Mouse (Mus musculus) MEL (cell line): ENCODE results near the gene Prickle2. TPM values are rescaled to one million over a fixed set of nuclear protein-coding genes. Genes with fewer than 3 reads are reported as not detected.

Source experiments
- DNase-seq: peaks from one replicate; pipeline ENCODE4 v3.0.0; 2011; ENCODE audit warnings: low read depth, low spot score
- H3K27ac ChIP-seq: 2 replicates; pipeline ENCODE4 v1.5.1; 2012; ENCODE audit warnings: low read depth, mild to moderate bottlenecking, control low read depth, low read length, moderate library complexity; ENCODE audit not compliant: control insufficient read depth
- H3K27me3 ChIP-seq, 2 experiments: fragments of 150-350 bp in 1 of 2; sonication (generic) in 1 of 2; 2 replicates each; pipeline ENCODE4 v1.6.1; 2012; ENCODE audit warnings: low read length in 2 of 2, mild to moderate bottlenecking in 2 of 2, improper control_type of control experiment in 1 of 2, moderate library complexity in 1 of 2; ENCODE audit not compliant: insufficient read depth in 2 of 2, control insufficient read depth in 1 of 2
- H3K36me3 ChIP-seq, 2 experiments: 2 replicates each; pipeline ENCODE4 v1.6.1; 2012 to 2014; ENCODE audit warnings: low read length in 2 of 2, improper control_type of control experiment in 1 of 2, inconsistent platforms in 1 of 2, mild to moderate bottlenecking in 1 of 2; ENCODE audit not compliant: insufficient read depth in 2 of 2, control insufficient read depth in 1 of 2
- H3K4me1 ChIP-seq, 2 experiments: fragments of 150-350 bp in 1 of 2; sonication (generic) in 1 of 2; 2 replicates each; pipeline ENCODE4 v1.6.1; 2012; ENCODE audit warnings: low read length in 2 of 2, improper control_type of control experiment in 1 of 2, mild to moderate bottlenecking in 1 of 2; ENCODE audit not compliant: insufficient read depth in 2 of 2, control insufficient read depth in 1 of 2
- H3K4me3 ChIP-seq, 2 experiments: fragments of 150-350 bp in 1 of 2; sonication (generic) in 1 of 2; 2 replicates each; pipeline ENCODE4 v1.5.1; 2012; ENCODE audit warnings: low read depth in 2 of 2, low read length in 2 of 2, mild to moderate bottlenecking in 2 of 2, moderate library complexity in 2 of 2, control low read depth in 1 of 2, improper control_type of control experiment in 1 of 2; ENCODE audit not compliant: control insufficient read depth in 1 of 2, insufficient read depth in 1 of 2
- H3K79me2 ChIP-seq: 2 replicates; pipeline ENCODE4 v1.6.1; 2012; ENCODE audit warnings: mild to moderate bottlenecking, low read length, moderate library complexity; ENCODE audit not compliant: control insufficient read depth, poor library complexity, insufficient read depth
- H3K9ac ChIP-seq: 2 replicates; pipeline ENCODE4 v1.6.1; 2012; ENCODE audit warnings: low read depth, mild to moderate bottlenecking, control low read depth, low read length, moderate library complexity; ENCODE audit not compliant: control insufficient read depth, poor library complexity, severe bottlenecking
- H3K9me3 ChIP-seq: fragments of 150-350 bp; sonication (generic); replicated peaks from 2 replicates; pipeline ENCODE4 v1.6.1; 2012; ENCODE audit warnings: mild to moderate bottlenecking, low read length, improper control_type of control experiment, moderate library complexity; ENCODE audit not compliant: insufficient read depth
- CHD1 ChIP-seq: IDR thresholded peaks from 2 replicates; pipeline ENCODE4 v1.6.1; 2012; ENCODE audit warnings: low read depth, mild to moderate bottlenecking, inconsistent platforms, low read length, improper control_type of control experiment
- CTCF ChIP-seq, 3 experiments: IDR thresholded peaks in 2 of 3; conservative IDR thresholded peaks in 1 of 3; 2 replicates each; pipeline ENCODE4 v1.5.1; 2011 to 2012; ENCODE audit warnings: low read length in 3 of 3, low read depth in 2 of 3, mild to moderate bottlenecking in 2 of 3, improper control_type of control experiment in 1 of 3, inconsistent platforms in 1 of 3, mixed read lengths in 1 of 3, moderate library complexity in 1 of 3; ENCODE audit not compliant: control insufficient read depth in 1 of 3, insufficient read depth in 1 of 3, poor library complexity in 1 of 3, severe bottlenecking in 1 of 3
- ELF1 ChIP-seq: IDR thresholded peaks from 2 replicates; pipeline ENCODE4 v1.6.1; 2014; ENCODE audit warnings: low read depth, mild to moderate bottlenecking, inconsistent platforms, low read length, improper control_type of control experiment, moderate library complexity
- EP300 ChIP-seq, 2 experiments: IDR thresholded peaks; 2 replicates each; pipeline ENCODE4 v1.6.1; 2011; ENCODE audit warnings: improper control_type of control experiment in 2 of 2, low read length in 2 of 2, low read depth in 1 of 2, mild to moderate bottlenecking in 1 of 2
- ETS1 ChIP-seq: IDR thresholded peaks from 2 replicates; pipeline ENCODE4 v1.6.1; 2012; ENCODE audit warnings: low read depth, mild to moderate bottlenecking, inconsistent platforms, low read length, improper control_type of control experiment, moderate library complexity
- GABPA ChIP-seq: IDR thresholded peaks from 2 replicates; pipeline ENCODE4 v1.6.1; 2012; ENCODE audit warnings: low read depth, mild to moderate bottlenecking, inconsistent platforms, low read length, improper control_type of control experiment, moderate library complexity
- GATA1 ChIP-seq: IDR thresholded peaks from 2 replicates; pipeline ENCODE4 v1.6.1; 2011; ENCODE audit warnings: low read depth, low read length, improper control_type of control experiment
- KAT2A ChIP-seq: conservative IDR thresholded peaks from 2 replicates; pipeline ENCODE4 v1.6.1; 2012; ENCODE audit warnings: low read depth, low read length, improper control_type of control experiment, inconsistent platforms
- MAFK ChIP-seq: IDR thresholded peaks from 2 replicates; pipeline ENCODE4 v1.6.1; 2011; ENCODE audit warnings: low read depth, mild to moderate bottlenecking, low read length, improper control_type of control experiment, borderline replicate concordance
- MAX ChIP-seq: IDR thresholded peaks from 2 replicates; pipeline ENCODE4 v1.6.1; 2011; ENCODE audit warnings: low read length, improper control_type of control experiment
- MAZ ChIP-seq: IDR thresholded peaks from 2 replicates; pipeline ENCODE4 v1.6.1; 2012; ENCODE audit warnings: low read depth, mild to moderate bottlenecking, inconsistent platforms, low read length, improper control_type of control experiment
- MEF2A ChIP-seq: IDR thresholded peaks from 2 replicates; pipeline ENCODE4 v1.6.1; 2014; ENCODE audit warnings: low read depth, mild to moderate bottlenecking, inconsistent platforms, low read length, improper control_type of control experiment; ENCODE audit not compliant: poor library complexity, insufficient replicate concordance, severe bottlenecking; ENCODE audit errors: extremely low read depth
- MXI1 ChIP-seq: IDR thresholded peaks from 2 replicates; pipeline ENCODE4 v1.6.1; 2011; ENCODE audit warnings: mild to moderate bottlenecking, low read depth, low read length, improper control_type of control experiment
- MYC ChIP-seq: IDR thresholded peaks from 2 replicates; pipeline ENCODE4 v1.6.1; 2011; ENCODE audit warnings: low read depth, mild to moderate bottlenecking, low read length, improper control_type of control experiment, moderate library complexity
- NELFE ChIP-seq: IDR thresholded peaks from 2 replicates; pipeline ENCODE4 v1.6.1; 2011; ENCODE audit warnings: low read depth, low read length, improper control_type of control experiment
- POLR2AphosphoS2 ChIP-seq: IDR thresholded peaks from 2 replicates; pipeline ENCODE4 v1.6.1; 2011; ENCODE audit warnings: low read length, improper control_type of control experiment
- POLR2AphosphoS5 ChIP-seq: IDR thresholded peaks from 2 replicates; pipeline ENCODE4 v1.6.1; 2012; ENCODE audit warnings: low read depth, borderline replicate concordance, mild to moderate bottlenecking, inconsistent platforms, low read length, moderate library complexity, mixed read lengths
- RAD21 ChIP-seq: IDR thresholded peaks from 2 replicates; pipeline ENCODE4 v1.6.1; 2011; ENCODE audit warnings: mild to moderate bottlenecking, low read depth, low read length, improper control_type of control experiment
- RCOR1 ChIP-seq: IDR thresholded peaks from 2 replicates; pipeline ENCODE4 v1.6.1; 2012; ENCODE audit warnings: low read depth, mild to moderate bottlenecking, inconsistent platforms, low read length, improper control_type of control experiment
- SIN3A ChIP-seq: IDR thresholded peaks from 2 replicates; pipeline ENCODE4 v1.6.1; 2012; ENCODE audit warnings: low read length, improper control_type of control experiment, inconsistent platforms
- UBTF ChIP-seq: IDR thresholded peaks from 2 replicates; pipeline ENCODE4 v1.6.1; 2012; ENCODE audit warnings: low read depth, mild to moderate bottlenecking, inconsistent platforms, low read length, improper control_type of control experiment, moderate library complexity, borderline replicate concordance; ENCODE audit not compliant: insufficient read depth
- USF2 ChIP-seq, 2 experiments: IDR thresholded peaks; 2 replicates each; pipeline ENCODE4 v1.6.1; 2011 to 2012; ENCODE audit warnings: improper control_type of control experiment in 2 of 2, low read length in 2 of 2, borderline replicate concordance in 1 of 2, inconsistent platforms in 1 of 2, low read depth in 1 of 2, mild to moderate bottlenecking in 1 of 2; ENCODE audit not compliant: insufficient read depth in 1 of 2
- ZMIZ1 ChIP-seq: IDR thresholded peaks from 2 replicates; pipeline ENCODE4 v1.6.1; 2012; ENCODE audit warnings: low read depth, mild to moderate bottlenecking, inconsistent platforms, low read length, improper control_type of control experiment, moderate library complexity
- polyA plus RNA-seq, 2 experiments: library from polyadenylated mRNA; stranded (reverse) in 1 of 2; unstranded in 1 of 2; fragments of >175 nt in 1 of 2; fragments of >200 nt in 1 of 2; gene quantifications; 2 replicates each; pipeline versions ENCODE4 v1.2.1 to v1.2.4; 2012; ENCODE audit warnings: low replicate concordance in 2 of 2, low read depth in 1 of 2; ENCODE audit not compliant: insufficient read length in 2 of 2, insufficient read depth in 1 of 2, missing spikeins in 1 of 2
- total RNA-seq: library from RNA; depleted of rRNA; stranded (reverse); fragments of 300-350 nt; gene quantifications from 2 replicates; pipeline ENCODE4 v1.2.3, GENCODE M21; 2012

The Prickle2 gene
- total and polyA plus RNA-seq, 3 experiments: not detected

- Histone ChIP-seq H3K27ac (no peak overlapping the region), H3K79me2 (no peaks in the 10 kb centered on the region), H3K9ac (no peak overlapping the region), H3K36me3 (no peaks in the 10 kb centered on the region), H3K9me3 (no peaks in the 10 kb centered on the region), H3K27me3 (no peaks in the 10 kb centered on the region), H3K4me1 (no peaks in the 10 kb centered on the region), H3K4me3 (no peak overlapping the region)
- TF ChIP-seq KAT2A (no peak), MXI1 (no peak), MEF2A (no peak)
- no peak for DNase-seq
These were observed 296.2 kb downstream of the Prickle2 start for GRCm38 (mm10) chr6:92409788-92410187.

DNA sequence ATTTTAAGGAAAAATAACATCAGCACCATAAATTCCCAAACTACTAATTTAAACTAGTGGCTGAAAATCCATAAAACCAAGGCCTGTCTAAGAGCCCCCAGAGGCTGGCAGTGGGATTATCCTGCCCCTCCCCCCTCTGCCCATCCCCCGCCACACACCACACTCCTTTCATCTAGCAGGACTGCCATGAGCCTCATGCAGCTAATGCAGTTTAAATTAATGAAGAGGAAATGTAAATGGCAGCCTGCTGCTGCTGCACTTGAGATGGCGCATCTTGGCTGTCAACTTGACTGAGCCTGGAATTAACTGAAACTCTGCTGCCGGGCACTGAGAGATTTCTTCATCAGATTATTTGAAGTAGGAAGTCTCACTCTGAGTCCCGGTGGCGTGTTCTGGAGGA lies 298.7 kb downstream of the Prickle2 start:
- no peaks in the 10 kb centered on the region for H3K79me2 ChIP-seq
- H3K4me3 ChIP-seq: no peak overlapping the region
- TF ChIP-seq CHD1: no peak
- no peak for TF ChIP-seq SIN3A
- TF ChIP-seq ETS1: no peak
- TF ChIP-seq CTCF (IDR thresholded peaks at IDR 0.05 in 2 of 3, conservative IDR thresholded peaks at IDR 0.05 in 1 of 3; ENCODE audit: control insufficient read depth in 1 of 3, insufficient read depth in 1 of 3, low read depth in 2 of 3, low read length in 3 of 3, poor library complexity in 1 of 3, severe bottlenecking in 1 of 3): no peak
- TF ChIP-seq GABPA: no peak
- TF ChIP-seq GATA1: no peak
- TF ChIP-seq MYC: no peak
- TF ChIP-seq POLR2AphosphoS5: no peak
- no peak for TF ChIP-seq NELFE
- no peak for TF ChIP-seq ELF1
- TF ChIP-seq RAD21: no peak
- H3K27ac ChIP-seq: no peak overlapping the region
- no peaks in the 10 kb centered on the region for H3K36me3 ChIP-seq
- DNase-seq: no peak
- no peak overlapping the region for H3K9ac ChIP-seq
- no peaks in the 10 kb centered on the region for H3K9me3 ChIP-seq
- H3K4me1 ChIP-seq: no peaks in the 10 kb centered on the region
- no peaks in the 10 kb centered on the region for H3K27me3 ChIP-seq

DNA sequence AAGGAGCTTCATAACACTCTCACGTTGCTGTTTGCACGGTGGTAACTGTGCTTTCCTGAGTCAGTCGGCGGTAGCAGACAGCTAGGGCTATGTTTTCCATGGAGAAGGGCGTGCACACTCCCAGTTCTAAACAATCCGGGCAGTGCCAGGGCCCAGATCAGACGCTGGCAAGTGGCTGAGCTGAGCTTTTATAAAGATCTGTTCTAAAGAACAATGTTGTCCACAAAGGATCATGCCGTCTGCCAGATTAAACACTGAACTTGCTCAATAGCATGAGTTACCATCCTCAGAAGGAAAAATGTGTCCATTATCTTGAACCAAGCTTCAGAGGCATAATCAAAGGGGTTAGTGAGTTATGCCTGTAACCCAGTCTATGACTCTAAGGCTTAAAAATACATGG lies 300.4 kb downstream of the Prickle2 start:
- Histone ChIP-seq H3K27ac (no peak overlapping the region), H3K36me3 (no peaks in the 10 kb centered on the region), H3K9me3 (no peaks in the 10 kb centered on the region)
- TF ChIP-seq MAX (no peak), ZMIZ1 (no peak), RAD21 (no peak), RCOR1 (no peak), MAFK (no peak), MAZ (no peak), POLR2AphosphoS2 (no peak), EP300 (IDR thresholded peaks at IDR 0.05; ENCODE audit: low read depth in 1 of 2, low read length in 2 of 2) (no peak), UBTF (no peak), MYC (no peak), USF2 (IDR thresholded peaks at IDR 0.05; ENCODE audit: borderline replicate concordance in 1 of 2, insufficient read depth in 1 of 2, low read depth in 1 of 2, low read length in 2 of 2) (no peak)
- TF ChIP-seq, all 39 proteins: peak for 0
- H3K79me2 ChIP-seq: no peaks in the 10 kb centered on the region
- H3K27me3 ChIP-seq: no peaks in the 10 kb centered on the region
- no peak overlapping the region for H3K9ac ChIP-seq
- no peak overlapping the region for H3K4me3 ChIP-seq
- no peak for DNase-seq
- no peaks in the 10 kb centered on the region for H3K4me1 ChIP-seq
